Mouse (Mus musculus): ENCODE data around the gene Map3k4.

GRCm38 (mm10) chr17:12262851-12263250 is 55.7 kb downstream of the Map3k4 start:
- TF ChIP-seq CTCF (IDR thresholded peaks at IDR 0.05; ENCODE audit: low read depth, low read length) (no peak), GATA1 (IDR thresholded peaks at IDR 0.05; ENCODE audit: borderline replicate concordance, low read length) (no peak)

All from G1E (cell line).